Mouse (Mus musculus): Measurements from ENCODE around the gene Ndfip2. TPM values are rescaled to one million over a fixed set of nuclear protein-coding genes. Genes with fewer than 3 reads are reported as not detected.

The Ndfip2 gene
- polyA plus RNA-seq, 1 experiment from 2014 or later = 97.9 TPM

DNA sequence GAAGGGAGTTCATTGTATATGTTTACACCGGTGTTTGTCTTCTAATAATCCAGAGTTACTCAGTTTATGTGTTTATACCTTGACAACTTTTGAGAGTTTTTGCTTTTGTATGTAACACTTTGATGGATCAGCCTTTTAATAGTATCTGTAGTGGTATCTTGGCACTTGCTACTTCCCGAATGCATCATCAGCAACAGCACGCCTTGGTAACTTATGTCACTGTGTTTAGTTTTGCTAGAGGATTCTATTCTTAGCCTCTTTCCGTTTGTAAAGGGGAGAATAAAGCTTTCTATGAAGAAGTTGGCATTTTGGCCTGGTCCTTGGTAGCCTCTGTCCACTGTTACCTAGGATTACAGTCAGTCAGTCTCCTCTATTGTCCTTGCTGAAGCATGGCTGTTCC, 14.2 kb downstream of the Ndfip2 start:
- H3K27me3 ChIP-seq (replicated peaks; ENCODE audit: control insufficient read depth, insufficient read depth, low read length) = no peaks in the 10 kb centered on the region
- ATAC-seq = no peak
- H3K36me3 ChIP-seq (ENCODE audit: control insufficient read depth, insufficient read depth, low read length) = no peaks in the 10 kb centered on the region
- no peak overlapping the region for H3K9ac ChIP-seq (ENCODE audit: low read depth, low read length)
- no peak overlapping the region for H3K27ac ChIP-seq (ENCODE audit: low read length)
- H3K9me3 ChIP-seq (ENCODE audit: control insufficient read depth, low read length) = no peaks in the 10 kb centered on the region
- no peak overlapping the region for H3K4me3 ChIP-seq (ENCODE audit: low read length)
- peaks cover 13% of the 10 kb centered on the region; the same call in 1 of the 2 replicates for H3K4me1 ChIP-seq (ENCODE audit: control insufficient read depth, insufficient read depth, low read length)
- no peak overlapping the region for H3K4me2 ChIP-seq (ENCODE audit: low read depth, low read length)
- 75% methylated on average over 4 of the region's 4 CpGs for WGBS

DNA sequence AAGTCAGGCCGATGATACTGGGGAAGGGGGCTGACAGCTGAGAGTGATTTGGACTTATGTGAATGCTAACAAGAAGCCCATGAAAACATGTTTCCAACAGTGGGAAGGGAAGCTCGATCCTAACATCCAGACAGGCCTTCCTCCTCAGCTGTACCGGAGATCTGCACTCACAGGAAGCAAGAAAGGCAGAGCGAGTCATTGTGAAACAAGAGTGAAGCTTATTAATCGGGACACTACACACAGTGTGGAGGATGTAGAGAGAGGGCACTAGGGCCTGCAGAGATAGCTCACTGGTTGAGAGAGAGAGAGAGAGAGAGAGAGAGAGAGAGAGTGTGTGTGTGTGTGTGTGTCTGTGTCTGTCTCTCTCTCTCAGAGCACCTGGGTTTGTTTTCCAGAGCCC, 16.8 kb downstream of the Ndfip2 start:
- 63% methylated on average over 5 of the region's 5 CpGs for WGBS
- no peaks in the 10 kb centered on the region for H3K27me3 ChIP-seq (replicated peaks; ENCODE audit: control insufficient read depth, insufficient read depth, low read length)
- peak; percentile 35; the same call in 1 of the 2 replicates for ATAC-seq

GRCm38 (mm10) chr14:105277277-105277676, 18.9 kb downstream of the Ndfip2 start:
- Histone ChIP-seq H3K9me3 (ENCODE audit: control insufficient read depth, low read length) (no peaks in the 10 kb centered on the region), H3K36me3 (ENCODE audit: control insufficient read depth, insufficient read depth, low read length) (no peaks in the 10 kb centered on the region), H3K27me3 (replicated peaks; ENCODE audit: control insufficient read depth, insufficient read depth, low read length) (no peaks in the 10 kb centered on the region), H3K9ac (ENCODE audit: low read depth, low read length) (no peak overlapping the region), H3K27ac (ENCODE audit: low read length) (no peak overlapping the region), H3K4me1 (ENCODE audit: control insufficient read depth, insufficient read depth, low read length) (peaks cover 13% of the 10 kb centered on the region; the same call in 1 of the 2 replicates), H3K4me2 (ENCODE audit: low read depth, low read length) (no peak overlapping the region), H3K4me3 (ENCODE audit: low read length) (no peak overlapping the region)
- peak; percentile 57; the same call in 1 of the 2 replicates for ATAC-seq
- 72% methylated on average over 5 of the region's 5 CpGs for WGBS

More for the DNA sequence above, 16.8 kb downstream of the Ndfip2 start:
- Histone ChIP-seq H3K9me3 (ENCODE audit: control insufficient read depth, low read length) (no peaks in the 10 kb centered on the region), H3K36me3 (ENCODE audit: control insufficient read depth, insufficient read depth, low read length) (no peaks in the 10 kb centered on the region), H3K4me3 (ENCODE audit: low read length) (no peak overlapping the region), H3K4me2 (ENCODE audit: low read depth, low read length) (no peak overlapping the region), H3K4me1 (ENCODE audit: control insufficient read depth, insufficient read depth, low read length) (peaks cover 13% of the 10 kb centered on the region; the same call in 1 of the 2 replicates), H3K27ac (ENCODE audit: low read length) (no peak overlapping the region), H3K9ac (ENCODE audit: low read depth, low read length) (no peak overlapping the region)

DNA sequence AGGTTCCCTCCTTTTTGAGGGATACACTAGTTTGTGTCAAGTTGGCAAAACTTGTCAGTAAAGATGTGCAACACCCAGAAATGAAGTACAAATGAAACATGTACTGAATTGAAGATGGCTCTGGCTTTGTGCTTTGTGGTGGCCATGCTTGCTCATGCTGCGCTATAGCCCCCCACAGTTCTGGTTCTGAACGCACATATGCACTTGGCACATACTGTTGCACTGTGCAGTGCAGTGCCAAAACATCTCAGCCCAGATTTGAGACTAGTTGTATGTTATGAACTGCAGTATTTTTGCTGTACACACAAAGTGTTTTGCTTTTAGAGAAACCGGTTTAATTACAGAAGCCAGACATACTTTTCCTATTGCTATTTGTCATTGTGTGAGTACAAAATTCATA, 25.7 kb downstream of the Ndfip2 start:
- no peaks in the 10 kb centered on the region for H3K4me1 ChIP-seq (ENCODE audit: control insufficient read depth, insufficient read depth, low read length)
- no peak overlapping the region for H3K4me3 ChIP-seq (ENCODE audit: low read length)
- no peaks in the 10 kb centered on the region for H3K27me3 ChIP-seq (replicated peaks; ENCODE audit: control insufficient read depth, insufficient read depth, low read length)
- no peak overlapping the region for H3K9ac ChIP-seq (ENCODE audit: low read depth, low read length)
- H3K27ac ChIP-seq (ENCODE audit: low read length) = no peak overlapping the region
- ATAC-seq = no peak
- H3K36me3 ChIP-seq (ENCODE audit: control insufficient read depth, insufficient read depth, low read length) = no peaks in the 10 kb centered on the region
- H3K4me2 ChIP-seq (ENCODE audit: low read depth, low read length) = no peak overlapping the region
- no peaks in the 10 kb centered on the region for H3K9me3 ChIP-seq (ENCODE audit: control insufficient read depth, low read length)
- WGBS = 89% methylated on average over 3 of the region's 3 CpGs

- H3K9ac ChIP-seq (ENCODE audit: low read depth, low read length) = no peak overlapping the region
- H3K27ac ChIP-seq (ENCODE audit: low read length) = no peak overlapping the region
- H3K4me2 ChIP-seq (ENCODE audit: low read depth, low read length) = no peak overlapping the region
- no peaks in the 10 kb centered on the region for H3K4me1 ChIP-seq (ENCODE audit: control insufficient read depth, insufficient read depth, low read length)
- H3K9me3 ChIP-seq (ENCODE audit: control insufficient read depth, low read length) = no peaks in the 10 kb centered on the region
- H3K27me3 ChIP-seq (replicated peaks; ENCODE audit: control insufficient read depth, insufficient read depth, low read length) = no peaks in the 10 kb centered on the region
- no peak for ATAC-seq
- H3K4me3 ChIP-seq (ENCODE audit: low read length) = no peak overlapping the region
- WGBS = 94% methylated on average over 4 of the region's 4 CpGs
- H3K36me3 ChIP-seq (ENCODE audit: control insufficient read depth, insufficient read depth, low read length) = no peaks in the 10 kb centered on the region
These were observed 29.2 kb downstream of the Ndfip2 start for GRCm38 (mm10) chr14:105287557-105287956.

GRCm38 (mm10) chr14:105287972-105288371, 29.6 kb downstream of the Ndfip2 start:
- H3K4me1 ChIP-seq (ENCODE audit: control insufficient read depth, insufficient read depth, low read length) = no peaks in the 10 kb centered on the region
- H3K9ac ChIP-seq (ENCODE audit: low read depth, low read length) = no peak overlapping the region
- H3K4me3 ChIP-seq (ENCODE audit: low read length) = no peak overlapping the region
- ATAC-seq = no peak
- 93% methylated on average over 2 of the region's 2 CpGs for WGBS
- H3K27ac ChIP-seq (ENCODE audit: low read length) = no peak overlapping the region
- H3K9me3 ChIP-seq (ENCODE audit: control insufficient read depth, low read length) = no peaks in the 10 kb centered on the region
- no peak overlapping the region for H3K4me2 ChIP-seq (ENCODE audit: low read depth, low read length)
- no peaks in the 10 kb centered on the region for H3K36me3 ChIP-seq (ENCODE audit: control insufficient read depth, insufficient read depth, low read length)
- no peaks in the 10 kb centered on the region for H3K27me3 ChIP-seq (replicated peaks; ENCODE audit: control insufficient read depth, insufficient read depth, low read length)

GRCm38 (mm10) chr14:105288529-105288928, 30.2 kb downstream of the Ndfip2 start:
- Histone ChIP-seq H3K4me2 (ENCODE audit: low read depth, low read length) (no peak overlapping the region), H3K9me3 (ENCODE audit: control insufficient read depth, low read length) (no peaks in the 10 kb centered on the region), H3K4me1 (ENCODE audit: control insufficient read depth, insufficient read depth, low read length) (no peaks in the 10 kb centered on the region), H3K36me3 (ENCODE audit: control insufficient read depth, insufficient read depth, low read length) (no peaks in the 10 kb centered on the region), H3K4me3 (ENCODE audit: low read length) (no peak overlapping the region), H3K27ac (ENCODE audit: low read length) (no peak overlapping the region), H3K9ac (ENCODE audit: low read depth, low read length) (no peak overlapping the region), H3K27me3 (replicated peaks; ENCODE audit: control insufficient read depth, insufficient read depth, low read length) (no peaks in the 10 kb centered on the region)
- WGBS = 92% methylated on average over 4 of the region's 4 CpGs
- ATAC-seq = no peak

DNA sequence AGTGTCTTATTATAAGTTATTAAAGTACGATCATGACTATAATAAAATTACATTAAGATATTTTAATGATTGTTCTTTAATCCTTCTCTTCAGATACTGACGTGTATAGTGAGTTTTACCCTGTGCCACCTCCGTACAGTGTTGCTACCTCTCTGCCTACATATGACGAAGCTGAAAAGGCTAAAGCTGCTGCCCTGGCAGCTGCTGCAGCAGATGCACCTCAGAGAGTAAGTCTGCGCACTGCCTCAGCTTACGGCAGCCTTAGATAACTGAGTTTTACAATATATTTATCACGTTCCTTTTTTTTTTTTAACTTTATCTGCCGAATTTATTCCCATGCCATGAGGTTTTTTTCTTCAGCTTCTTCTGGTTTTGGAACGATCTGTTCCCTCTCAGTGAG, 33.8 kb downstream of the Ndfip2 start:
- ATAC-seq = no peak
- H3K4me1 ChIP-seq (ENCODE audit: control insufficient read depth, insufficient read depth, low read length) = no peaks in the 10 kb centered on the region
- 87% methylated on average over 9 of the region's 9 CpGs for WGBS
- H3K36me3 ChIP-seq (ENCODE audit: control insufficient read depth, insufficient read depth, low read length) = no peaks in the 10 kb centered on the region
- H3K4me2 ChIP-seq (ENCODE audit: low read depth, low read length) = no peak overlapping the region
- no peaks in the 10 kb centered on the region for H3K27me3 ChIP-seq (replicated peaks; ENCODE audit: control insufficient read depth, insufficient read depth, low read length)
- H3K9ac ChIP-seq (ENCODE audit: low read depth, low read length) = no peak overlapping the region
- no peak overlapping the region for H3K27ac ChIP-seq (ENCODE audit: low read length)
- H3K4me3 ChIP-seq (ENCODE audit: low read length) = no peak overlapping the region
- no peaks in the 10 kb centered on the region for H3K9me3 ChIP-seq (ENCODE audit: control insufficient read depth, low read length)

- Histone ChIP-seq H3K4me2 (ENCODE audit: low read depth, low read length) (no peak overlapping the region), H3K36me3 (ENCODE audit: control insufficient read depth, insufficient read depth, low read length) (no peaks in the 10 kb centered on the region), H3K4me3 (ENCODE audit: low read length) (no peak overlapping the region), H3K9me3 (ENCODE audit: control insufficient read depth, low read length) (no peaks in the 10 kb centered on the region), H3K9ac (ENCODE audit: low read depth, low read length) (no peak overlapping the region), H3K4me1 (ENCODE audit: control insufficient read depth, insufficient read depth, low read length) (no peaks in the 10 kb centered on the region), H3K27ac (ENCODE audit: low read length) (no peak overlapping the region), H3K27me3 (replicated peaks; ENCODE audit: control insufficient read depth, insufficient read depth, low read length) (no peaks in the 10 kb centered on the region)
- 91% methylated on average over 3 of the region's 3 CpGs for WGBS
- no peak for ATAC-seq
These were observed 35.4 kb downstream of the Ndfip2 start for GRCm38 (mm10) chr14:105293777-105294176.

Data from intestine, embryonic 16.5 days (tissue).